Mouse (Mus musculus): Measurements from ENCODE around the gene Cxxc4.

GRCm38 (mm10) chr3:134223956-134224355 is 12.3 kb upstream of the Cxxc4 start:
- no peak for TF ChIP-seq CTCF (IDR thresholded peaks at IDR 0.05; ENCODE audit: borderline replicate concordance, insufficient read depth, low read depth, low read length)
- no peak for TF ChIP-seq POLR2A (IDR thresholded peaks at IDR 0.05; ENCODE audit: borderline replicate concordance, insufficient read depth, low read length)

Measured in cerebellum, adult 2 months (tissue).